Mouse (Mus musculus) embryonic fibroblast, embryonic 13.5 days (primary cell): ENCODE measurements around the gene Slc8a1.

Source experiments
- CTCF ChIP-seq: IDR thresholded peaks from 2 replicates; pipeline ENCODE4 v1.5.1; 2011; ENCODE audit warnings: mild to moderate bottlenecking, control low read depth, low read length, moderate library complexity, borderline replicate concordance; ENCODE audit not compliant: insufficient read depth
- POLR2A ChIP-seq: IDR thresholded peaks from 2 replicates; pipeline ENCODE4 v1.6.1; 2011; ENCODE audit warnings: low read depth, mild to moderate bottlenecking, control low read depth, low read length, moderate library complexity

GRCm38 (mm10) chr17:81336024-81336754 lies 402.0 kb downstream of the Slc8a1 start:
- TF ChIP-seq CTCF: no peak
- no peak for TF ChIP-seq POLR2A
